Mouse (Mus musculus) heart, embryonic 10.5 days (tissue): ENCODE results near the gene Kif20b. TPM values are rescaled to one million over a fixed set of nuclear protein-coding genes. Genes with fewer than 3 reads are reported as not detected.

Experiments
- DNase-seq: peaks from one replicate; pipeline ENCODE4 v3.0.0-alpha.2; 2017; ENCODE audit warnings: low spot score
- H3K27ac ChIP-seq: fragments of 300-500 bp; sonication (generic); 2 replicates; pipeline ENCODE4 v1.5.1; 2016; ENCODE audit warnings: mild to moderate bottlenecking
- H3K27me3 ChIP-seq: fragments of 300-500 bp; sonication (generic); 2 replicates; pipeline ENCODE4 v1.6.1; 2016; ENCODE audit warnings: mild to moderate bottlenecking; ENCODE audit not compliant: poor library complexity, insufficient read depth, severe bottlenecking
- H3K36me3 ChIP-seq: fragments of 300-500 bp; sonication (generic); 2 replicates; pipeline ENCODE4 v1.6.1; 2016; ENCODE audit warnings: mild to moderate bottlenecking, moderate library complexity
- H3K4me1 ChIP-seq: fragments of 300-500 bp; sonication (generic); 2 replicates; pipeline ENCODE4 v1.6.1; 2016; ENCODE audit warnings: mild to moderate bottlenecking
- H3K4me3 ChIP-seq: fragments of 300-500 bp; sonication (generic); 2 replicates; pipeline ENCODE4 v1.5.1; 2016; ENCODE audit warnings: mild to moderate bottlenecking, moderate library complexity
- H3K9me3 ChIP-seq: fragments of 300-500 bp; sonication (generic); 2 replicates; pipeline ENCODE4 v1.6.1; 2016; ENCODE audit warnings: mild to moderate bottlenecking, moderate library complexity
- WGBS: fragments of 180-500 bp; shearing (Covaris S2); methylation state at CpG from one replicate; pipeline ENCODE4 v1.1.7; 2016; 5-methylcytosine and 5-hydroxymethylcytosine counted together
- microRNA counts: library from miRNA; unstranded; fragments of <30 nt; microRNA quantifications from one replicate; lab custom pipeline; 2017
- microRNA-seq: library from miRNA; unstranded; fragments of <30 nt; microRNA quantifications from one replicate; pipeline ENCODE4, GENCODE M21; 2017
- polyA plus RNA-seq: library from polyadenylated mRNA; unstranded; fragments of >200 nt; fragmentation: Nextera tagmentation; extraction: Ambion mirVana; gene quantifications from 2 replicates; pipeline ENCODE4 v1.2.1, GENCODE M21; 2016

Gene Kif20b
- polyA plus RNA-seq, 1 experiment from 2014 or later, result 69.5 TPM

GRCm38 (mm10) chr19:34947206-34947605 lies 25.0 kb downstream of the Kif20b start:
- Histone ChIP-seq H3K27ac (no peak overlapping the region), H3K4me3 (no peak overlapping the region), H3K27me3 (no peaks in the 10 kb centered on the region), H3K36me3 (peaks cover 78% of the 10 kb centered on the region), H3K9me3 (no peaks in the 10 kb centered on the region), H3K4me1 (no peaks in the 10 kb centered on the region)
- DNase-seq, result no peak
- WGBS, result 100% methylated on average over 1 of the region's 1 CpGs

- Histone ChIP-seq H3K4me1 (no peaks in the 10 kb centered on the region), H3K36me3 (peaks cover 79% of the 10 kb centered on the region), H3K9me3 (no peaks in the 10 kb centered on the region), H3K27ac (peak overlapping the region; percentile 47; the same call in 1 of the 2 replicates), H3K27me3 (no peaks in the 10 kb centered on the region), H3K4me3 (no peak overlapping the region)
- DNase-seq, result no peak
- 73% methylated on average over 11 of the region's 11 CpGs for WGBS
These were observed 31.8 kb downstream of the Kif20b start for GRCm38 (mm10) chr19:34953842-34954541.

- no peaks in the 10 kb centered on the region for H3K27me3 ChIP-seq
- H3K4me3 ChIP-seq, result no peak overlapping the region
- WGBS, result 86% methylated on average over 11 of the region's 11 CpGs
- no peak overlapping the region for H3K27ac ChIP-seq
- H3K36me3 ChIP-seq, result peaks cover 73% of the 10 kb centered on the region
- H3K4me1 ChIP-seq, result no peaks in the 10 kb centered on the region
- no peaks in the 10 kb centered on the region for H3K9me3 ChIP-seq
- DNase-seq, result no peak
These were observed 37.2 kb downstream of the Kif20b start for GRCm38 (mm10) chr19:34959369-34959768.

- no peak for DNase-seq
- Histone ChIP-seq H3K27me3 (no peaks in the 10 kb centered on the region), H3K9me3 (no peaks in the 10 kb centered on the region), H3K4me1 (0 out of 2 replicates have a peak, but pooled peaks cover 3% of the 10 kb centered on the region), H3K36me3 (no peaks in the 10 kb centered on the region), H3K4me3 (no peak overlapping the region), H3K27ac (no peak overlapping the region)
- WGBS, result 66% methylated on average over 2 of the region's 2 CpGs
These were observed 62.6 kb downstream of the Kif20b start for GRCm38 (mm10) chr19:34984742-34985141.

- Histone ChIP-seq H3K4me1 (0 out of 2 replicates have a peak, but pooled peaks cover 3% of the 10 kb centered on the region), H3K36me3 (no peaks in the 10 kb centered on the region), H3K27ac (no peak overlapping the region), H3K4me3 (no peak overlapping the region), H3K27me3 (no peaks in the 10 kb centered on the region), H3K9me3 (no peaks in the 10 kb centered on the region)
- 68% methylated on average over 4 of the region's 4 CpGs for WGBS
- DNase-seq, result no peak
These were observed 68.3 kb downstream of the Kif20b start for GRCm38 (mm10) chr19:34990443-34990842.

- no peak for DNase-seq
- H3K4me3 ChIP-seq, result no peak overlapping the region
- no peaks in the 10 kb centered on the region for H3K9me3 ChIP-seq
- no peaks in the 10 kb centered on the region for H3K27me3 ChIP-seq
- H3K27ac ChIP-seq, result no peak overlapping the region
- H3K36me3 ChIP-seq, result no peaks in the 10 kb centered on the region
- WGBS, result 38% methylated on average over 1 of the region's 1 CpGs
- no peaks in the 10 kb centered on the region for H3K4me1 ChIP-seq
These were observed 70.9 kb downstream of the Kif20b start for GRCm38 (mm10) chr19:34992969-34993527.

- H3K27ac ChIP-seq, result no peak overlapping the region
- DNase-seq, result no peak
- no peaks in the 10 kb centered on the region for H3K4me1 ChIP-seq
- no peaks in the 10 kb centered on the region for H3K27me3 ChIP-seq
- no peak overlapping the region for H3K4me3 ChIP-seq
- no peaks in the 10 kb centered on the region for H3K9me3 ChIP-seq
- 75% methylated on average over 3 of the region's 3 CpGs for WGBS
- H3K36me3 ChIP-seq, result no peaks in the 10 kb centered on the region
These were observed 92.9 kb downstream of the Kif20b start for GRCm38 (mm10) chr19:35015058-35015457.

- H3K9me3 ChIP-seq, result no peaks in the 10 kb centered on the region
- WGBS, result 67% methylated on average over 4 of the region's 4 CpGs
- no peaks in the 10 kb centered on the region for H3K27me3 ChIP-seq
These were observed 95.5 kb downstream of the Kif20b start for GRCm38 (mm10) chr19:35017474-35018208.

GRCm38 (mm10) chr19:35018209-35018581 lies 96.0 kb downstream of the Kif20b start:
- no peak for DNase-seq
- Histone ChIP-seq H3K27me3 (no peaks in the 10 kb centered on the region), H3K36me3 (no peaks in the 10 kb centered on the region), H3K4me3 (no peak overlapping the region), H3K9me3 (no peaks in the 10 kb centered on the region), H3K27ac (no peak overlapping the region), H3K4me1 (no peaks in the 10 kb centered on the region)
- 74% methylated on average over 4 of the region's 4 CpGs for WGBS

More at GRCm38 (mm10) chr19:35017474-35018208, 95.5 kb downstream of the Kif20b start:
- Histone ChIP-seq H3K4me3 (no peak overlapping the region), H3K4me1 (no peaks in the 10 kb centered on the region), H3K27ac (no peak overlapping the region), H3K36me3 (no peaks in the 10 kb centered on the region)
- DNase-seq, result no peak

MicroRNA genes within 50 kb of the gene (microRNA counts, 519-probe panel; counts per million panel counts)
- microRNA mmu-miR-1950 (lab: Ali Mortazavi, UCI), result not detected

Small RNA genes lying within 50 kb of the gene (microRNA-seq; reads per million reads assigned to microRNA genes)
- gene Mir1950, result not detected

Other genes starting within 250 kb of the Kif20b start
- gene Slc16a12, start 175.1 kb upstream of the Kif20b start, polyA plus RNA-seq, result 19.3 and 35.1 TPM in 2 replicates
- gene Pank1, start 42.9 kb upstream of the Kif20b start, polyA plus RNA-seq, result 7.7 and 8.8 TPM in 2 replicates